Mouse (Mus musculus): Measurements from ENCODE around the gene Frmd4a. TPM values are rescaled to one million over a fixed set of nuclear protein-coding genes. Genes with fewer than 3 reads are reported as not detected.
A peak's percentile ranks its signal among the peaks of the same experiment; 100 is the strongest.
"Not testable (repeated sequence)": the region's sequence is repeated elsewhere in the genome, so short reads cannot be mapped to it uniquely, and the experiment has no call there.

Frmd4a gene
- polyA plus RNA-seq, 1 experiment from 2014 or later: 17.7 TPM

DNA sequence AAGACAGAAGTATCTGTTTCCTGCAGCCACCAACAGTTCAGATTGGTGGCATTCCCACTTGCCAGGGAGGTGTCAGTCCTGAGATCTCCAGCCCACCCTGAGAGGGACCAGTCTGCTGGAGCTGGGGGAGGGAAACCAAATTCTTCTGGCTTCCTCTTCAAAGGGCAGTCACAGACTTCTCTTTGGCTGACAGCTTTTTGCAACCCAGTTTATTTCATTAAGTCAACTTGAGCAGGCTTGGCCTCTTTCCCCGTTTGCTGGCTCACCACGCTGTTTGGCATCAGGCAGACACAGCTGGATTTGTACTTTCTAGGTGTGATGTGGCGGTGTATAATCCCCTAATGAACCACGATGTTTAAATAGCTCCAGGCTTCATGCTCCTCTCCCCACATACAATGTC lies 316.7 kb downstream of the Frmd4a start:
- Histone ChIP-seq H3K36me3 (ENCODE audit: control insufficient read depth, insufficient read depth, low read length) (no peaks in the 10 kb centered on the region), H3K27ac (replicated peaks in 1 of 2; ENCODE audit: control insufficient read depth in 1 of 2, insufficient read depth in 1 of 2, low read depth in 2 of 2, low read length in 2 of 2) (0 out of 4 replicates have a peak overlapping the region, but pooled peaks of 1 of the 2 experiments have one; percentile 0), H3K27me3 (ENCODE audit: control insufficient read depth, insufficient read depth, low read length) (no peaks in the 10 kb centered on the region), H3K9me3 (ENCODE audit: control insufficient read depth, low read length) (no peaks in the 10 kb centered on the region), H3K4me3 (ENCODE audit: control insufficient read depth in 1 of 2, insufficient read depth in 1 of 2, low read depth in 1 of 2, low read length in 2 of 2) (no peak overlapping the region), H3K9ac (ENCODE audit: low read length) (no peak overlapping the region), H3K4me1 (ENCODE audit: control insufficient read depth in 2 of 2, insufficient read depth in 2 of 2, low read length in 2 of 2) (peaks cover 24 to 54% of the 10 kb centered on the region in 2 experiments), H3K4me2 (ENCODE audit: low read length) (no peak overlapping the region)
- no peak for ATAC-seq (ENCODE audit: insufficient number of reproducible peaks, insufficient read depth, low FRiP score, low read depth)
- WGBS: 30% methylated on average over 4 of the region's 4 CpGs

- no peak overlapping the region for H3K9ac ChIP-seq (ENCODE audit: low read length)
- peaks cover 25 to 57% of the 10 kb centered on the region in 2 experiments for H3K4me1 ChIP-seq (ENCODE audit: control insufficient read depth in 2 of 2, insufficient read depth in 2 of 2, low read length in 2 of 2)
- 57% methylated on average over 5 of the region's 5 CpGs for WGBS
- H3K4me2 ChIP-seq (ENCODE audit: low read length): no peak overlapping the region
- no peak overlapping the region for H3K4me3 ChIP-seq (ENCODE audit: control insufficient read depth in 1 of 2, insufficient read depth in 1 of 2, low read depth in 1 of 2, low read length in 2 of 2)
- H3K27ac ChIP-seq (replicated peaks in 1 of 2; ENCODE audit: control insufficient read depth in 1 of 2, insufficient read depth in 1 of 2, low read depth in 2 of 2, low read length in 2 of 2): no peak overlapping the region
- no peak for ATAC-seq (ENCODE audit: insufficient number of reproducible peaks, insufficient read depth, low FRiP score, low read depth)
- H3K9me3 ChIP-seq (ENCODE audit: control insufficient read depth, low read length): no peaks in the 10 kb centered on the region
- H3K36me3 ChIP-seq (ENCODE audit: control insufficient read depth, insufficient read depth, low read length): no peaks in the 10 kb centered on the region
- no peaks in the 10 kb centered on the region for H3K27me3 ChIP-seq (ENCODE audit: control insufficient read depth, insufficient read depth, low read length)
These were observed 317.4 kb downstream of the Frmd4a start for GRCm38 (mm10) chr2:4334936-4335335.

- no peak for ATAC-seq (ENCODE audit: insufficient number of reproducible peaks, insufficient read depth, low FRiP score, low read depth)
- H3K4me1 ChIP-seq (ENCODE audit: control insufficient read depth in 2 of 2, insufficient read depth in 2 of 2, low read length in 2 of 2): peaks cover 22 to 48% of the 10 kb centered on the region in 2 experiments
- no peak overlapping the region for H3K4me3 ChIP-seq (ENCODE audit: control insufficient read depth in 1 of 2, insufficient read depth in 1 of 2, low read depth in 1 of 2, low read length in 2 of 2)
- H3K9ac ChIP-seq (ENCODE audit: low read length): no peak overlapping the region
- H3K27me3 ChIP-seq (ENCODE audit: control insufficient read depth, insufficient read depth, low read length): no peaks in the 10 kb centered on the region
- no peak overlapping the region for H3K27ac ChIP-seq (replicated peaks in 1 of 2; ENCODE audit: control insufficient read depth in 1 of 2, insufficient read depth in 1 of 2, low read depth in 2 of 2, low read length in 2 of 2)
- no peaks in the 10 kb centered on the region for H3K36me3 ChIP-seq (ENCODE audit: control insufficient read depth, insufficient read depth, low read length)
- 62% methylated on average over 4 of the region's 4 CpGs for WGBS
- no peaks in the 10 kb centered on the region for H3K9me3 ChIP-seq (ENCODE audit: control insufficient read depth, low read length)
- H3K4me2 ChIP-seq (ENCODE audit: low read length): no peak overlapping the region
These were observed 318.4 kb downstream of the Frmd4a start for GRCm38 (mm10) chr2:4335881-4336280.

- H3K27ac ChIP-seq (replicated peaks in 1 of 2; ENCODE audit: control insufficient read depth in 1 of 2, insufficient read depth in 1 of 2, low read depth in 2 of 2, low read length in 2 of 2); H3K4me3 ChIP-seq (ENCODE audit: control insufficient read depth in 1 of 2, insufficient read depth in 1 of 2, low read depth in 1 of 2, low read length in 2 of 2); H3K9ac ChIP-seq (ENCODE audit: low read length); H3K27me3 ChIP-seq (ENCODE audit: control insufficient read depth, insufficient read depth, low read length); H3K36me3 ChIP-seq (ENCODE audit: control insufficient read depth, insufficient read depth, low read length); H3K9me3 ChIP-seq (ENCODE audit: control insufficient read depth, low read length); ATAC-seq (ENCODE audit: insufficient number of reproducible peaks, insufficient read depth, low FRiP score, low read depth); H3K4me2 ChIP-seq (ENCODE audit: low read length): not testable (repeated sequence)
- peaks cover 15 to 29% of the 10 kb centered on the region in 2 experiments for H3K4me1 ChIP-seq (ENCODE audit: control insufficient read depth in 2 of 2, insufficient read depth in 2 of 2, low read length in 2 of 2)
- WGBS: 38% methylated on average over 7 of the region's 8 CpGs
These were observed 320.8 kb downstream of the Frmd4a start for GRCm38 (mm10) chr2:4338290-4338689.

DNA sequence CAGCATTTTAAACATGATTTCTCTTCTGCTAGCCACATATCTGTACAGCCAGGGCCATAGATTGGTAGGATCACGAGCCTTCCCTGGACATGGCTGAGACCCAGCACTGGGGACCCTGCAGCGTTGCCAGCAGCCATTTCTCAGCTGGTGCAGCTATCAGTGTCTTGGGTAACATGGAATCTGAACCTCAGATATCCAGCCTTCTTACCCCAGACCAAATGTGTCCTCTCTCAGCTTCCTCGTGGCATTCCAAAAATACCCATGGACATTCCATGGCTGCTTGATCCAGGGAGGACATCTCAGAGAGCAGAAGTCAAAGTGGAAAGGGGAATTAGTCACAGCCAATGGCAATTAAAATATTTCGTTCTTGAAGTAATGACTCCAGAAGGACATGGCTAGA lies 321.6 kb downstream of the Frmd4a start:
- no peak for ATAC-seq (ENCODE audit: insufficient number of reproducible peaks, insufficient read depth, low FRiP score, low read depth)

DNA sequence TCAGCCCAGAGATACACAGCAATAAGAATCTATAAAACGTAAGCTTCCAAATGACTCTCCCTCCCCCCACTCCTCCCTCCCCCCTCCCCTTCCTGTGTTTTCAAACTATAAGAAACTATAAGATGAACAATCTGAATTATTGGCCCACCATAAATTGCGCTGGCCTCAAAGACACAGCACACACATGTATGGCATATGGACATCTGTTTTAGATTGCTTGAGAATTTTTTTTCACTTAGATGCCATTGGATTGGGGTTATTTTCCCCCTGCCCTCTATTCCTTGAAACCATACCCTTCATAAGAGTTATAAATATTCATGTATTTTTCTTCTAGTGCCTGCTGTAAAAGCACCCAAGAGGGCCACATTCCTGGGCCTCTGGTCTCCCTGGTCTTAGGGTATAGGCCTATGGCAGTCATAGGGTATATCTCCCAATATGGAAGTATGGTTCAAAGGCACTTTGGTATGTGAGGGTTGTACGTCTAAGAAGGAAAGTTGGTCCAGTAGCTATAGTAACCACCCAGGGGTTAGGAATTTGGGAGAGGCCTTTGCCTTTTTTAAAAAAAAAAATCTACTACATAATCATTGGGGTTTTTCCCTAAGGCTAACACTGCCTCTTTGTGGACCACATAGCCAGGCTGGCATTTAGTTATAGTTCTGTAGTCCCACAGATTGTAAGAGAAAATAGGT lies 322.2 kb downstream of the Frmd4a start:
- no peaks in the 10 kb centered on the region for H3K36me3 ChIP-seq (ENCODE audit: control insufficient read depth, insufficient read depth, low read length)
- peaks cover 5 to 15% of the 10 kb centered on the region in 2 experiments for H3K4me1 ChIP-seq (ENCODE audit: control insufficient read depth in 2 of 2, insufficient read depth in 2 of 2, low read length in 2 of 2)
- no peaks in the 10 kb centered on the region for H3K27me3 ChIP-seq (ENCODE audit: control insufficient read depth, insufficient read depth, low read length)
- H3K9me3 ChIP-seq (ENCODE audit: control insufficient read depth, low read length): no peaks in the 10 kb centered on the region
- H3K4me3 ChIP-seq (ENCODE audit: control insufficient read depth in 1 of 2, insufficient read depth in 1 of 2, low read depth in 1 of 2, low read length in 2 of 2): no peak overlapping the region
- no peak overlapping the region for H3K9ac ChIP-seq (ENCODE audit: low read length)
- ATAC-seq (ENCODE audit: insufficient number of reproducible peaks, insufficient read depth, low FRiP score, low read depth): no peak
- H3K27ac ChIP-seq (replicated peaks in 1 of 2; ENCODE audit: control insufficient read depth in 1 of 2, insufficient read depth in 1 of 2, low read depth in 2 of 2, low read length in 2 of 2): 0 out of 4 replicates have a peak overlapping the region, but pooled peaks of 1 of the 2 experiments have one; percentile 55
- H3K4me2 ChIP-seq (ENCODE audit: low read length): no peak overlapping the region
- WGBS: 65% methylated on average over 3 of the region's 3 CpGs

More for the DNA sequence above, 321.6 kb downstream of the Frmd4a start:
- peak overlapping the region; percentile 46 to 55; a peak in 2 of 4 replicates for H3K27ac ChIP-seq (replicated peaks in 1 of 2; ENCODE audit: control insufficient read depth in 1 of 2, insufficient read depth in 1 of 2, low read depth in 2 of 2, low read length in 2 of 2)
- peaks cover 9 to 21% of the 10 kb centered on the region in 2 experiments for H3K4me1 ChIP-seq (ENCODE audit: control insufficient read depth in 2 of 2, insufficient read depth in 2 of 2, low read length in 2 of 2)
- H3K9ac ChIP-seq (ENCODE audit: low read length): no peak overlapping the region
- H3K4me3 ChIP-seq (ENCODE audit: control insufficient read depth in 1 of 2, insufficient read depth in 1 of 2, low read depth in 1 of 2, low read length in 2 of 2): no peak overlapping the region
- no peaks in the 10 kb centered on the region for H3K36me3 ChIP-seq (ENCODE audit: control insufficient read depth, insufficient read depth, low read length)
- 17% methylated on average over 4 of the region's 4 CpGs for WGBS
- H3K27me3 ChIP-seq (ENCODE audit: control insufficient read depth, insufficient read depth, low read length): no peaks in the 10 kb centered on the region
- no peaks in the 10 kb centered on the region for H3K9me3 ChIP-seq (ENCODE audit: control insufficient read depth, low read length)
- H3K4me2 ChIP-seq (ENCODE audit: low read length): no peak overlapping the region

DNA sequence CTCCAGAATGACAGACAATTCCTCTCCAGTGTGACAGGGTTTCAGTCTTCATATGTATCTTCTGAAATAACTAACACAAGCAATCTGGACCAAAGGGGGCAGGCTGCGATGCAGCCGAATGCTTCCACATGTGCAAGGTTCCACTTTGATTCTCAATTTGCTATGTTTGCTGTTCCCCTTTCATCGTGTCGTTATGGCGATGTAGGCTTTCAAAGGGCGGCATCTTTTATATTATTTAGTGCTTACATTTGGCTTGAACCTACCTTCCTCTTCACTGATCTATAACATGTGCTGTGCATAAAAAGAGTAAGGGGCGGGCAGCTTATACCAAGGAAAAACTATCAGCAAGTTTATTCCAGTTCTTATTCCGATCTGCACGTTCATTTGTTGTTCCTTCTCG lies 322.9 kb downstream of the Frmd4a start:
- H3K36me3 ChIP-seq (ENCODE audit: control insufficient read depth, insufficient read depth, low read length): no peaks in the 10 kb centered on the region
- no peak overlapping the region for H3K4me2 ChIP-seq (ENCODE audit: low read length)
- H3K9me3 ChIP-seq (ENCODE audit: control insufficient read depth, low read length): no peaks in the 10 kb centered on the region
- peaks cover 8 to 11% of the 10 kb centered on the region in 2 experiments for H3K4me1 ChIP-seq (ENCODE audit: control insufficient read depth in 2 of 2, insufficient read depth in 2 of 2, low read length in 2 of 2)
- no peak for ATAC-seq (ENCODE audit: insufficient number of reproducible peaks, insufficient read depth, low FRiP score, low read depth)
- no peak overlapping the region for H3K4me3 ChIP-seq (ENCODE audit: control insufficient read depth in 1 of 2, insufficient read depth in 1 of 2, low read depth in 1 of 2, low read length in 2 of 2)
- H3K9ac ChIP-seq (ENCODE audit: low read length): no peak overlapping the region
- no peaks in the 10 kb centered on the region for H3K27me3 ChIP-seq (ENCODE audit: control insufficient read depth, insufficient read depth, low read length)
- WGBS: 84% methylated on average over 10 of the region's 10 CpGs
- 0 out of 4 replicates have a peak overlapping the region, but pooled peaks of 1 of the 2 experiments have one; percentile 17 for H3K27ac ChIP-seq (replicated peaks in 1 of 2; ENCODE audit: control insufficient read depth in 1 of 2, insufficient read depth in 1 of 2, low read depth in 2 of 2, low read length in 2 of 2)
